Mouse (Mus musculus) liver, embryonic 15.5 days (tissue): ENCODE data around the gene 9130230L23Rik. TPM values are rescaled to one million over a fixed set of nuclear protein-coding genes. Genes with fewer than 3 reads are reported as not detected.

Experiments used
- ATAC-seq: fragments of 200-750 bp; cut with Nextera tagmentation; 2 replicates; pipeline ENCODE4 v1.8.0; 2017; ENCODE audit warnings: moderate number of reproducible peaks, mild to moderate bottlenecking, moderate library complexity; ENCODE audit not compliant: insufficient read depth
- H3K27ac ChIP-seq: fragments of 300-500 bp; sonication (generic); replicated peaks from 2 replicates; pipeline ENCODE4 v1.5.1; 2015; ENCODE audit warnings: mild to moderate bottlenecking, inconsistent platforms
- H3K27me3 ChIP-seq: fragments of 300-500 bp; sonication (generic); 2 replicates; pipeline ENCODE4 v1.6.1; 2015; ENCODE audit warnings: mild to moderate bottlenecking, inconsistent platforms
- H3K36me3 ChIP-seq: fragments of 300-500 bp; sonication (generic); replicated peaks from 2 replicates; pipeline ENCODE4 v1.6.1; 2015; ENCODE audit warnings: moderate library complexity, mild to moderate bottlenecking, inconsistent platforms
- H3K4me1 ChIP-seq: fragments of 300-500 bp; sonication (generic); replicated peaks from 2 replicates; pipeline ENCODE4 v1.6.1; 2015; ENCODE audit warnings: inconsistent platforms
- H3K4me2 ChIP-seq: fragments of 300-500 bp; sonication (generic); 2 replicates; pipeline ENCODE4 v1.6.1; 2015; ENCODE audit warnings: moderate library complexity, mild to moderate bottlenecking, inconsistent platforms
- H3K4me3 ChIP-seq: fragments of 300-500 bp; sonication (generic); replicated peaks from 2 replicates; pipeline ENCODE4 v1.5.1; 2015; ENCODE audit warnings: mild to moderate bottlenecking, inconsistent platforms
- H3K9ac ChIP-seq: fragments of 300-500 bp; sonication (generic); 2 replicates; pipeline ENCODE4 v1.6.1; 2015; ENCODE audit warnings: moderate library complexity, mild to moderate bottlenecking, inconsistent platforms
- H3K9me3 ChIP-seq: fragments of 300-500 bp; sonication (generic); replicated peaks from 2 replicates; pipeline ENCODE4 v1.6.1; 2016; ENCODE audit warnings: inconsistent platforms
- WGBS: fragments of 180-500 bp; shearing (Covaris S2); methylation state at CpG from one replicate; pipeline ENCODE4 v1.1.7; 2015; ENCODE audit warnings: mixed read lengths; ENCODE audit not compliant: insufficient replicate concordance; 5-methylcytosine and 5-hydroxymethylcytosine counted together
- polyA plus RNA-seq: library from polyadenylated mRNA; unstranded; fragments of >200 nt; fragmentation: Nextera tagmentation; extraction: Ambion mirVana; gene quantifications from 2 replicates; pipeline ENCODE4 v1.2.1, GENCODE M21; 2015

The 9130230L23Rik gene
- polyA plus RNA-seq, 1 experiment from 2014 or later, result 0.12 TPM

DNA sequence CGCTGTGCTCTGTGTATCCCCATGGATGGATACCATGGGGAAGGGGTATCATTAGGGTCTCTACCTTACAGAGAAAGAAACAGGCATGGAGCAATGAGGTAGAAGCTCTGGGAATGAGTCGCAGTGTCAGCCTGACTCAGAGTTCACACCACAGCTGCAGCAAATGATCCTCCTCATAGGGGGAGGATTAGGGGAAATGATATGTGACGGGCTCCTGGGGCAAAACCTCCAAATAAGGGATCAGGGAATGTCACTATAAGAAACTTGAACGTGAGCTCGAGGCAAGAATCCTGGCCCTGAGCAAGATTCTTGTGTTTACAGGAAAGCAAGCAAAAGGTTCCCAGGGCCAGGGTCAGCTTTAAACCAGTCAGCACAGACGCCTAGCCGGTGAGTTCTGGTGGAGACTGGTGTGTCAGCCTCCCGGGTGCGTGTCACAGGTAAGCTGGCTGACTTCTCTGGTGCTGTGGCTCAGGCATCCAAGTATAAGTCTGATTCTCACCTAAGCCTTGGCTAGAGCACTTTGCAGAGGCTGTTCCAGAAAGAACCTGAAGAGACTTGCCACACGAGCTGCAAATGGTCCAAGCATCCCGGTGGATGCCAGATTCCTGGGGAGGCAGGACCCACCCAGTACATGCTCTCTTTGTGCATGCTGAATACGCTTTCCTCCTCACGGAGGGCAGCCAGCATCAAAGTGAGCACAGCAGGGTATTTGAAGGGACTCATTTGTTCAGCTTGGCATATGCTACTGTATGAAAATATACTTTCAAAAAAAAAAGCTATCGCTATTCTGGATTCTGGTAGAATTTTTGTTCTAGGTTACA, 30.5 kb upstream of the 9130230L23Rik start:
- Histone ChIP-seq H3K9me3 (no peaks in the 10 kb centered on the region), H3K27ac (no peak overlapping the region), H3K4me3 (no peak overlapping the region), H3K9ac (no peak overlapping the region), H3K4me1 (peaks cover 15% of the 10 kb centered on the region; the same call in 1 of the 2 replicates), H3K36me3 (0 out of 2 replicates have a peak, but pooled peaks cover 5% of the 10 kb centered on the region), H3K4me2 (no peak overlapping the region), H3K27me3 (no peaks in the 10 kb centered on the region)
- 64% methylated on average over 14 of the region's 14 CpGs for WGBS
- no peak for ATAC-seq

DNA sequence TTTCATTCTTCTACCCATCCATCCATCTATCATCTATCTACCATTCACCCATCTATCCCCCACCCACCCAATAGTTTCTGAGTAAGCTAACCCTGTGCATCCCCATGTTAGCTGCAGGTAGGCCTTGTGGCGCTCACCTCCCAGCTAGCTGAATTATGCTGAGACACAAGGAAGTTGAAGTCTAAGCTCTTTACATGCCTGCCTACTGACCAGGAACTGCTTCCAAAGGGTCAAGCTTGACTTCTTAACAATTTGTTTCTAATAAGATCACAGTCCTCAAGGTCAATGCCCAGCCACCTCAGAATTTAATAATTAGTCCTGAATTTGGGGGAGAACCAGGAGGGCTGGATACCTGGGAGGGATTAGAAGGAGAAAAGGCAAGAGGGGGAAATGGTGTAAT, 28.7 kb upstream of the 9130230L23Rik start:
- Histone ChIP-seq H3K27me3 (no peaks in the 10 kb centered on the region), H3K4me2 (no peak overlapping the region), H3K36me3 (0 out of 2 replicates have a peak, but pooled peaks cover 5% of the 10 kb centered on the region), H3K9me3 (no peaks in the 10 kb centered on the region), H3K9ac (no peak overlapping the region), H3K27ac (no peak overlapping the region), H3K4me1 (peaks cover 15% of the 10 kb centered on the region; the same call in 1 of the 2 replicates), H3K4me3 (no peak overlapping the region)
- WGBS, result 72% methylated on average over 1 of the region's 1 CpGs
- ATAC-seq, result no peak

DNA sequence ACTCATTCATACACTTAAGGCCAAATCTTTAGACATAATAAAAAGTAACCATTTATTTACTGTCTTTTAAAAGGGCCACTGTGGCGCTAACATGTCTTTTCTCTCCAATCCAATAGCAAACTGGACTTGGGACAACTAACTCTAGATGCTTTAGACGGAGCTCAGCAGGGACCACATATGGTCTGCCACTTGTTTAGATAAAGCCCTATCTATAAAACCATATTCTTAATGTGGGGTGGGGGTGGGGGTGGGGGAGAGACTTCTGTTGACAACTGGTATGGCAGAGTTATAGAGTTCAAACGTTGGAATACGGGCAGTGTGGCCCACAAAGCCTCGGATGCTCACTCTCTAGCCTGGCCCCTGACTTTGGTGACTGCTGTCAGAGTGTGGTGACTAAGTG, 27.6 kb upstream of the 9130230L23Rik start:
- WGBS, result 19% methylated on average over 5 of the region's 5 CpGs
- no peak overlapping the region for H3K4me3 ChIP-seq
- peaks cover 15% of the 10 kb centered on the region; the same call in 1 of the 2 replicates for H3K4me1 ChIP-seq
- H3K36me3 ChIP-seq, result peaks cover 7% of the 10 kb centered on the region
- H3K27ac ChIP-seq, result no peak overlapping the region
- no peaks in the 10 kb centered on the region for H3K9me3 ChIP-seq
- H3K27me3 ChIP-seq, result no peaks in the 10 kb centered on the region
- ATAC-seq, result peak; percentile 49
- no peak overlapping the region for H3K9ac ChIP-seq
- H3K4me2 ChIP-seq, result no peak overlapping the region

DNA sequence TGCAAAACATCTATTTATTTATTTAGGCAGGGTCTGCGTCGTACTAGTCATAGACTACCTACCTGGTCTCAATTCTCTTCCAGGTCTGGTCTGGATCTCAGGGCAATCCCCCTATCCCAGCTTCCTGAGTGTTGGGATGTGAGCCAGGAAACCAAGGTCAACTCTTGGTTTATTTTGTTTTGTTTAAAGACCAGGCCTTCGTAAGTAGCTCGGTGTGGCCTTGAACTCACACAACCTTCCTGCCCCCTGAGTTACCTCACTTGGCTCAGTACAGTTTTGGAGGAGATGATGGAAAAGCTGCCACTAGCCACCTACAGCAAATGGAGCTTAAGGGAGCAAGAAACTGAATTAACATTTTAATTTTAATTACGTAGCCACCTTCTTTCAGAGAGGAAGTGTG, 24.1 kb upstream of the 9130230L23Rik start:
- Histone ChIP-seq H3K4me3 (no peak overlapping the region), H3K27ac (no peak overlapping the region), H3K4me2 (no peak overlapping the region), H3K4me1 (peaks cover 11% of the 10 kb centered on the region; the same call in 1 of the 2 replicates), H3K9ac (no peak overlapping the region), H3K36me3 (peaks cover 27% of the 10 kb centered on the region), H3K9me3 (no peaks in the 10 kb centered on the region), H3K27me3 (no peaks in the 10 kb centered on the region)
- 81% methylated on average over 5 of the region's 5 CpGs for WGBS
- ATAC-seq, result no peak

DNA sequence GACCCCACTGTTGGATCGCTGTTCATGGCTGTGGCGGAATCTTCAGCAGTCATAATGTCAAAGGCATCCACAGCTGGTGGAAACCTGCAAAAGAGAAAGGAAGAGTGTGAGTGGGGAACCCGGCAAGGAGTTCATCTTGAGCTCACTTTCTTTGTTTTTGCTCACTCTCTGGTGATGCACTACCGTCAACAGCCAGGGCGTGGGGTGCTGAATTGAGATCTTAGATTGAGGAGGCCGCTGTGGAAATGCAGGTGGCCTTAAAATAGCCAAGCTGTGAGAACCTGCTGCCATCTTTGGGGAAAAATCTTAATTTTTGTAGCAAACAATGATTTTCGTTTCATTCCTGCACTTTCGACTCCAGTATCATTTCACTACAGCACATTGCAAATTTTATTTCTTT, 23.1 kb upstream of the 9130230L23Rik start:
- whole genome bisulfite sequencing, result 80% methylated on average over 8 of the region's 8 CpGs
- no peak for ATAC-seq
- H3K4me2 ChIP-seq, result no peak overlapping the region
- H3K9me3 ChIP-seq, result no peaks in the 10 kb centered on the region
- H3K4me1 ChIP-seq, result peaks cover 9% of the 10 kb centered on the region; the same call in 1 of the 2 replicates
- no peaks in the 10 kb centered on the region for H3K27me3 ChIP-seq
- peaks cover 36% of the 10 kb centered on the region for H3K36me3 ChIP-seq
- no peak overlapping the region for H3K9ac ChIP-seq
- H3K4me3 ChIP-seq, result no peak overlapping the region
- no peak overlapping the region for H3K27ac ChIP-seq

DNA sequence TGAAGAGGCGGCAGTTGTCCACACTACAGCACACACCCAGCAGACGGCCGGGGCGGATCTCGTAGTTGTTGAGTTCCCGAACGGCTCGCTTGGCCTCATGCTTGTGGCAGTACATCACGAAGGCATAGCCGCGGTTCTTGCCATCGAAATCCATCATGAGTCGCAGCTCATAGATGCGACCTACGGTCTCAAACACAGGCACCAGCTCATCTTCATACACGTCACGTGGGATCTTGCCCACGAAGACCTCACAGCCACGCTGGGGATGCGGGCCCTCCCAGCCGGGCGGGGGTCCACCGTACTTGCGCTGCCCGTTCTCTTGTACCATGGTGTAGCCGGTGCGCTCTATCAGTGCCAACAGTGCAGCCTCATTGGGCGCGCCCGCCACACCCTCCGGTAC, 22.7 kb upstream of the 9130230L23Rik start:
- Histone ChIP-seq H3K4me3 (no peak overlapping the region), H3K4me1 (peaks cover 5% of the 10 kb centered on the region; the same call in 1 of the 2 replicates), H3K27me3 (no peaks in the 10 kb centered on the region), H3K9ac (no peak overlapping the region), H3K36me3 (peaks cover 38% of the 10 kb centered on the region), H3K27ac (no peak overlapping the region), H3K4me2 (no peak overlapping the region), H3K9me3 (no peaks in the 10 kb centered on the region)
- WGBS, result 89% methylated on average over 31 of the region's 31 CpGs
- ATAC-seq, result no peak

DNA sequence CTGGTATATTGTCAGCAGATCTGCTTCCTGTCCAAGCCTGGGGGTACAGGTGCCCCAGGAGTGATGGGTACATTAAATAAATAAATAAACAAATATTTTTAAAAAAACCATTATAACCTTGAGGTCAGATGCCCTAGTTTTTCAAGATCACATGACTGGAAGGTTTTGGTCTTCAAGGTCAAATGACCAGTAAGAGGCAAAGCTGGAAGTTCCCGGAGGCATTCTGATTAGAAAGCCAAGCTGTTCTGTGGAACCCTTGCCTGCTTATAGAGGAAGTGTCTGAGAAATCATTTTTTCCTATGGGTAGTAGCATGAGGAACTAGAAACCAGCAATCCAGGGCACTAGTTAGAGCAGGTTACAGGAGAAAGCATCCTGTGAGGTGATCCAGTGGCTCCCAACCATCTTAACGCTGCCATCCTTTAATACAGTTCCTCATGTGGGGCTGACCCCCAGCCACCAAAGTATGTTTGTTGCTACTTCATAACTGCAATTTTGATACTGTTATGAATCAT, 11.4 kb upstream of the 9130230L23Rik start:
- no peak for ATAC-seq
- Histone ChIP-seq H3K9ac (no peak overlapping the region), H3K27ac (no peak overlapping the region), H3K36me3 (peaks cover 8% of the 10 kb centered on the region), H3K4me3 (no peak overlapping the region), H3K27me3 (no peaks in the 10 kb centered on the region), H3K9me3 (no peaks in the 10 kb centered on the region), H3K4me1 (peaks cover 6% of the 10 kb centered on the region), H3K4me2 (no peak overlapping the region)
- WGBS, result 59% methylated on average over 2 of the region's 2 CpGs

DNA sequence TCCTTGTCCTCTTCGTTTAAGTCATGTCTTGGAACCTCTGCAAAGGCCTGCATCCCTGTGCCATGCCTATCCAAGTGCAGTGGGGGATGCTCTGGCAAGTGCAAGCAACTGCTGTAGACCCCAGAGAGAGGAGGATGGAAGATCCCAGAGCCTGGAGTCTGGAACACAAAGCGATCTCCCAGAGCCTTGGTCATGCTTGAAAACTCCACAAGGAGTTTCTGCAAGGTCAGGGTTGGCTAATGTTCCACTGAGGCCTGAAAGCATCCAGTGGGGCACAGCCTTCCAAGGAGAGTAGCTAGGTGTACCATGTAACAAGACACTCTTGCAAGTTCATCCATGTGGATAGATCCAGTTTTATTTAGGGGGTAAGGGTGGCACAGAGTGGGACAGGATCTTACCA, 10.4 kb upstream of the 9130230L23Rik start:
- Histone ChIP-seq H3K36me3 (peaks cover 5% of the 10 kb centered on the region; the same call in 1 of the 2 replicates), H3K27me3 (no peaks in the 10 kb centered on the region), H3K9me3 (no peaks in the 10 kb centered on the region), H3K27ac (no peak overlapping the region), H3K4me1 (peaks cover 6% of the 10 kb centered on the region), H3K4me2 (no peak overlapping the region), H3K9ac (no peak overlapping the region), H3K4me3 (no peak overlapping the region)
- no peak for ATAC-seq
- WGBS, result 55% methylated on average over 2 of the region's 2 CpGs

DNA sequence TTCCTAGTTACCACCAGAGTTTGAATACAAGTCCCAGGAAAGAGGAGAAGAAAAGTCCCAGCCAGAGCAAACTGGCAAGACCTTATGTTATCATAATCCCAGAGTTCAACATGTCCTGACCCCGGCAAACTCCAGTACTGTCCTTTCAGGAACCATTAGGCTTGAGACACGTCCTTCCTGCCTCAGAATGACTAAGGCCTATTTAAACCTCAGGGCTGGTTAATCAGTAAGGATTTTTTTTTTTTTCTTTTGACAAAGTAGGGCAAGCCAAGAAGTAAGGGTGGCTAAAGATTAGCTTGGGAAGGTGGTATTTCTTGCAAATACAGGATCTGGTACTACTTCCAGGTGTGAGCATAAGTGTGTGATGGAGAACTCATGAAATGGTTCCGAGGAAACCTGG, 9.9 kb upstream of the 9130230L23Rik start:
- no peaks in the 10 kb centered on the region for H3K9me3 ChIP-seq
- H3K4me1 ChIP-seq, result peaks cover 6% of the 10 kb centered on the region
- no peak overlapping the region for H3K9ac ChIP-seq
- H3K27ac ChIP-seq, result no peak overlapping the region
- no peak overlapping the region for H3K4me3 ChIP-seq
- peaks cover under 1% of the 10 kb centered on the region; the same call in 1 of the 2 replicates for H3K36me3 ChIP-seq
- no peaks in the 10 kb centered on the region for H3K27me3 ChIP-seq
- 34% methylated on average over 3 of the region's 3 CpGs for WGBS
- no peak for ATAC-seq
- no peak overlapping the region for H3K4me2 ChIP-seq

DNA sequence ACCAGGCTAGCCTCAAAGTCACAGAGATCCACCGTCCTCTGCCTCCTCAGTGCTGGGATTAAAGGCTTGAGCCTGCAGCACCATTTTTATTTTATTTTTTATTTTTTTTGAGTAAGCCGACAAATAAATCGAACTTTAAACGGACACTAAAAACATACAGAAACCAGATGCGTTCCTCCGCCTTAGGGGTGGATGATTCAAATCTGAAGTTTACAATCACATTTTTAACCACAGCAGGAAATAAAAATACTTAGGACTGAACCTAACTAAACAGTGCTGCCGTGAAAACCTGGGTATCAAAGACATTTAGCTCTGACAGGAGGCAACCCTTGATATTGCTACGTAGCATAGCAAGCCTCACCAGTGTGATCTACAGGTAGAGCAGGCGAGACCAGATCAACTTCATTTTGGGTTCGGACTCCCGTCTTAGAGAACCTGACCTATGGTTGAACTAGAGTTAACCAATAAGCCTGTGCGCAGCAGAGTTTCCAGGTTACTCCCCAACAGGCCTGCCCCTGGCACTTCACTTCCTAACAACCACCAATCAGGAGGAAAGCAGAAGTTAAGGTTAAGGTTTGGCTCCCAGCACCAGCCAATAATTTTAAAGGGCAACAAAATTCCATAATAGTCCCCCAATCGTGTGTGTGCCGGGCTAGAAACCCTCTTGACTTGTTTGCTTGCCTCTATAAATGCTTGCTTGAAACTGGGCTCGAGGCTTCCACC, 4.3 kb upstream of the 9130230L23Rik start:
- 67% methylated on average over 15 of the region's 15 CpGs for WGBS
- Histone ChIP-seq H3K4me2 (no peak overlapping the region), H3K4me1 (peaks cover 4% of the 10 kb centered on the region; the same call in 1 of the 2 replicates), H3K9me3 (no peaks in the 10 kb centered on the region), H3K36me3 (no peaks in the 10 kb centered on the region), H3K4me3 (no peak overlapping the region), H3K9ac (no peak overlapping the region), H3K27ac (no peak overlapping the region), H3K27me3 (peaks cover 5% of the 10 kb centered on the region; the same call in 1 of the 2 replicates)
- no peak for ATAC-seq
